Mouse (Mus musculus): ENCODE data around the gene Dnm1.

The Dnm1 gene

DNA sequence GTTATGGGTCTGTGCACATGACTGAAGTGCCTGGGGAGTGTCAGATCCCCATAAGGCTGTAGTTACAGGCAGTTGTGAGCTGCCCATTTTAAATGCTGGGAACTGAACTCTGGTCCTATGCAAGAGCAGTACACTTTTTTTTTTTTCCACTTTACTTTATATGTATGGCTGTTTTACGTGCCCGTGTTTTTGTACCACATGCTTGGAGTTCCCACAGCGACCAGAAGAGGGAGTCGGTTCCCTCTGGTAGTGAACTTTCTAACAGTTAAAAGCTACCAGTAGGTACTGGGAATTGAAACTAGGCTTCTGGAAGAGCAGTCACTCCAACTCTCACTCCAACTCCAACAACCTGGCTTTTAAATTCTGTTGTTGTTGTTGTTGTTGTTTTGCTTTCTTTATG lies 92.5 kb downstream of the Dnm1 start:
- peak; percentile 86 for DNase-seq (ENCODE audit: low read depth, low spot score)
- H3K36me3 ChIP-seq (ENCODE audit: control insufficient read depth, insufficient read depth, low read length, poor library complexity, severe bottlenecking): no peaks in the 10 kb centered on the region

DNA sequence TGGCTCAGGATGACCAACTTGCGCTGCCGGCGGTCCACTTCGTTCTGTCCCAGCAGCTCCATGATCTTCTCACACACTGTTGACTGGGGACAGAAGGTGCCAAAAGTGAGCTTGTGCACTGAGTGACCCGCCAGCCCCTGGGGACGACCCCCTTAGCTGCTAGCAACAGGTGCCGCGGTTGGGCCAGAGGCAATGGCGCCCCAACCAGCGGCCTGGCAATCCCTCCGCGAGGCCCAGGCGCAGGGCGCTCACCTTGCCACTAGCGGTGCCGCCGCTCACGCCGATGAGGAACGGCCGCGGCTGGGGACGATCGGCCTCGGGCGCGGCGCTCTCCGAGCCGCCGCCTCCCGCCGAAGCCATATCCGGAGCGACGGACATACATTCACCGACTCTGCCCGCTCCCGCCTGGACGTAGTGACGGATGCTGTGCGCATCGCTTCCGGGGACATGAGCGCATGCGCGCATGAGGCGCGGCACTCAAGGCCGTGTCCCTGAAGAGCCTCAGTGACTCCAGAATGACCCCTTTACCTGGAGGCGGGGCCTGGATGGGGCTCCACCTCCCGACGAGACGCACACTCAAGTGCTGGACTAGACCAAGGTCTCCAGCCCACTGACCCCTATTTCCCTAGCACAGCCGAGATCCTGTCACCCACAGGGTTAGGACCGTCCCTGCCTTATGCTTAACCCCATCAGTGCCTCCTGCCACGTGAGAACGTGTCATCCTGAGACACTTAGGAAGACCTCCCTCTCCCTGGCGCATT lies 93.3 kb downstream of the Dnm1 start, which contains the start of gene Uck1:
Uck1 (minus strand) TSS at position 503 of the 761 bp plus-strand sequence.
- Histone ChIP-seq H3K27me3 (ENCODE audit: control insufficient read depth, insufficient read depth, low read length, poor library complexity, severe bottlenecking) (no peaks in the 10 kb centered on the region), H3K36me3 (ENCODE audit: control insufficient read depth, insufficient read depth, low read length, poor library complexity, severe bottlenecking) (no peaks in the 10 kb centered on the region)
- DNase-seq (ENCODE audit: low read depth, low spot score): peak; percentile 94

More for the DNA sequence above, 92.5 kb downstream of the Dnm1 start:
- no peaks in the 10 kb centered on the region for H3K27me3 ChIP-seq (ENCODE audit: control insufficient read depth, insufficient read depth, low read length, poor library complexity, severe bottlenecking)

DNA sequence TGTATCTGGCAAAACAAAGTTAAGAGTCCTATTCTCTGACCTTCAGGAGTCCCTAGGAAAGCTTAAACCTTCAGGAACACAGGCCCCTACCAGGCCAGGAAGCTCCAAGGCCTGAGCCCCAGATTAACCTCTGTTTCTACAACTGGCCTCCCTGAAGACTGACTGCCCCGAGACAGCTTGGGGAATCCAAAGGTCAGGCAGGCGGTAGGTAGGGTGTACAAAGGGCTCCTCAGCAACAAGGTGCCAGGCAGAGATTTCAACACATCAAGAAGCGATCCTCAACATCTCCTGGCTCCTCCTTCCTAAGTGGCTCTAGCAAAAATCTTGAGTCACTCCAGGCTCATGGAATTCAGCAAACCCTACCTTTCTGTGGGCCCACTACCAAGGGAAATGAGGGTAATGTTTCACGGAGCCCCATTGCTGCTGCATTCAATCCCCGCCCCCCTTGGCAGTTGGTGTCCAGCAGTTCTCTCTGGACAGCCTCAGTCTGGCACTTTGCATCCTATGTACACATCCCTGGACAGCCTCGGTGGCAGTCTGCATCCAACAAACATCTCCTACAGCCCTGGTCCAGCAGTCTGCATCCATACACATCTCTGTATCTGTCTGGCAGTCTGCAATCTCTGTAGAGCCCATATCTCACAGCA lies 94.1 kb downstream of the Dnm1 start:
- no peak for DNase-seq (ENCODE audit: low read depth, low spot score)
- Histone ChIP-seq H3K36me3 (ENCODE audit: control insufficient read depth, insufficient read depth, low read length, poor library complexity, severe bottlenecking) (no peaks in the 10 kb centered on the region), H3K27me3 (ENCODE audit: control insufficient read depth, insufficient read depth, low read length, poor library complexity, severe bottlenecking) (no peaks in the 10 kb centered on the region)
